Mouse (Mus musculus) lung, postnatal 25 days (tissue): Measurements from ENCODE around the gene Map3k7.

Source experiments
- DNase-seq: peaks from one replicate; pipeline ENCODE4 v3.0.0; 2022; ENCODE audit warnings: low spot score

The Map3k7 gene

GRCm38 (mm10) chr4:31963354-31964193 lies at the start of gene Map3k7:
TSS of gene Map3k7 (plus strand) at chr4:31964097.
- peak; percentile 95 for DNase-seq

- no peak for DNase-seq
Measured at GRCm38 (mm10) chr4:31915114-31915513, 48.8 kb upstream of the Map3k7 start.

- no peak for DNase-seq
Measured at GRCm38 (mm10) chr4:31918717-31919116, 45.2 kb upstream of the Map3k7 start.

DNA sequence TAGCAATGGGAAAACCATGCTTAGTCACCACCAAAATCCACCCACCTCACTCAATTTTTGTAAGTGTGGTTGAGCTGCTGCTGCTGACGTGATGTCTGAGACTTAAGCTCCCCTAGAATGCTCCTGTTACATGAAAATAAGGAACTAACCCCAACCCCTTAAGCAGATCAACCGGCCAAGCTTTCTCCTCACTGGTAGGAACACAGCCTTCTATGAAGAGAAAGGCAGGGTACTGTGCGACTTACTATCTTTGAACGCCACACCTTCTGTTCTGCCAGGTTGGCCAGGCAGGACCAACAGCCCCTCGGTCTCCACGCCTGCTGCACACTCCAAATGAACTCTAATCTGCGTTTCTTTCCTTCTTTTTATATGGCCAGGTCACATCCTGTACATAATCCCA lies 41.7 kb upstream of the Map3k7 start:
- DNase-seq = no peak

GRCm38 (mm10) chr4:31923437-31923836 lies 40.5 kb upstream of the Map3k7 start:
- no peak for DNase-seq

DNA sequence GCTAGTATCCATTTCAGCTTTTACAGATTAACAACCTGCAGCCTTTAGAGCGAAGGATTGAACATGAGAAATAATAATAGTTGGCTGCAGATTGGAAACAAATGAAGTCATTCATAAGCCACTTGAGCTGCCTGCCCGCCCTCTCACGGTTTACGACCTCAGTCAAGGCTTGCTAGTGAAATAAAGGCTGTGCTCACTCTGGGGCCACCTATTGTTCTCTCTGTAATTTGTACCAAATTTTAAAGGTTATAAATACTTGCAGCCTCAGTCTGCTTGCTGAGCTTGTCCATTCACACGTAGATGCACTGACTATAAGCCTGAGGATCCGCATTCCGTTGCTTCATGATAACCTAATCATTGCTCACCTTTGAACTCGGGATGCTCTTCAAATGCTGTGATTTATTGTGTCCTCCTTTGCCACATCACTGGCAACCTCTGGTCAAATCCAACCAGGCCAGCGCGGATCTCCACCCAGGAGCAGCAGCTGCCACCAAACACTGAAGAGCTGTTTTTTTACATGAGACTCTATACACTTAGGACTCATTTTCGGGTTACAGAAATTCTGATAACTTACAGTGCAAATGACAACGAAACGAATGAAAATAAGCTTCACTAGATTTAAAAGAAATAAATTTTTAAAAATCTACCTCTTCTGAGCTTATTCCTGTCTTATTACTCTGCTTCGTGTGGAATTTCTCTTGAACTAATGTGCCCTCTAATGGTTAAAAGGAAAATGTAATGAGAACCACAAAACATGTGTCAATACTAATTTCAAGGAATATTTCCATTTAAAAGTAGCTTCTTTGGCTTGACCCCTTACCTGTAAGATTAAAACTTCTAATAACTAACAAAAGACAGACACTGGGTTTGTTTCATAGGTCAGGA lies 39.4 kb upstream of the Map3k7 start:
- DNase-seq = no peak

- no peak for DNase-seq
Measured at GRCm38 (mm10) chr4:31933171-31933570, 30.7 kb upstream of the Map3k7 start.

DNA sequence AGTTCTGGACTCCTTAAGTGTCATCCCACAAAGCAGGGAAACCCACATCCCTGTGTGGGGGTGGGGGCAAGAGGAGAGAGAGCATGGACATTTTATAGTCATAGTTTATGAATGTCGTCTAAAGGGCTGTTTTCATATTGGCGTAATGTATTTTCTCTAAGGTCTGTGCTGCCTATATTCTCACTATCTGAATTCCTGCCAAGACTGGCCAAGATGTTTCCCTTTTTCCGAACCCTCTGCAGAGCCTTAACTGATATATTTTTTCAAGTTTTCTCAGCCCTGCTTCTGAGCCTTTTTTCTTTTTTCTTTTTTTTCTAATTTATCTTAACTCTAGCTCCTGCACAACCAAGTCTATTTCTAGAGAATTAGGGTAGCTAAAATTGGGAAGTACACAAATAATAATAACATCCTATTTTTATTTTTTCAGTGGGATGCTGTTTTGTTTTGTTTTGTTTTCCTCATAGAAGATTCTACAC lies 28.0 kb upstream of the Map3k7 start:
- DNase-seq = no peak

DNA sequence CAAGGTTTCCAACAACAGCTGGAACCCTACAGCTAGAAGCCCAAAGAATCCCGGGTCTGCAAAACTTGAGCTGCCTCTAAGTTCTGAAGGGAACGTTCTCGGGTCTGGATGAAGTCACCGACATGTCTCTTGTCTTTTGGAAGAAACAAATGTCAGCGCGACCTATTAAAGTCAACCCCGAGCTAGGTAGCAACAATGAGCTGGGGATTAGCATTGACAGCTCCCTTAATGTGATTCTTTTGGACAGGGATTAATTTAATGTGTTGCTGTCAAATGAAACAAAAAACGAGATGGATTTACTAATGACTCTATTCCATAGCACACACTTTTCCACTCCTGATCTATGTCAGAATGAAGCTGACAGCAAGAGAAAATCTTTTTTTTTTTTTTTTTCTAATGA lies 27.5 kb upstream of the Map3k7 start:
- DNase-seq = no peak

DNA sequence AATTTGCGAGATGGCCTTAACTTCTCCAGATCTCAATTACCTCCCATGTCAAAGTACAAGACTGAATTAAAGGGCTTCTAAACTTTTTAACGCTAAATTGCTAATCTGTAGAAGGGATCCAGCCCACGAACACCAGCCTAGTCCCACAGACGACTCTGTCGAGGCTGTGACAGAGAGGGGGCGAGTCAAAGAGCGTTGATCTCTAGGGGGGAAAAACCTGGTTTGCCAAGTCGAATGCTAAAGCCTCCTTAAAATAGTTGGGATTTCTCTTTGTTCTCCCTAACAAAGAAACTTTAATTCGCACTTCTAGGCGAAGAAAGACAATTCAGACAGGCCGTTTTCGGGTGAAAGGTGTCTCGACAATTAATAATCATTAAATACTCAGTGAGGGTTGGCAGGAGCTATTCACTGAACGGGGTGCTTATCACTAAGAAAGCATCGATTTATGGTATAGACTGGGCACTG lies 27.0 kb upstream of the Map3k7 start:
- DNase-seq = no peak

DNA sequence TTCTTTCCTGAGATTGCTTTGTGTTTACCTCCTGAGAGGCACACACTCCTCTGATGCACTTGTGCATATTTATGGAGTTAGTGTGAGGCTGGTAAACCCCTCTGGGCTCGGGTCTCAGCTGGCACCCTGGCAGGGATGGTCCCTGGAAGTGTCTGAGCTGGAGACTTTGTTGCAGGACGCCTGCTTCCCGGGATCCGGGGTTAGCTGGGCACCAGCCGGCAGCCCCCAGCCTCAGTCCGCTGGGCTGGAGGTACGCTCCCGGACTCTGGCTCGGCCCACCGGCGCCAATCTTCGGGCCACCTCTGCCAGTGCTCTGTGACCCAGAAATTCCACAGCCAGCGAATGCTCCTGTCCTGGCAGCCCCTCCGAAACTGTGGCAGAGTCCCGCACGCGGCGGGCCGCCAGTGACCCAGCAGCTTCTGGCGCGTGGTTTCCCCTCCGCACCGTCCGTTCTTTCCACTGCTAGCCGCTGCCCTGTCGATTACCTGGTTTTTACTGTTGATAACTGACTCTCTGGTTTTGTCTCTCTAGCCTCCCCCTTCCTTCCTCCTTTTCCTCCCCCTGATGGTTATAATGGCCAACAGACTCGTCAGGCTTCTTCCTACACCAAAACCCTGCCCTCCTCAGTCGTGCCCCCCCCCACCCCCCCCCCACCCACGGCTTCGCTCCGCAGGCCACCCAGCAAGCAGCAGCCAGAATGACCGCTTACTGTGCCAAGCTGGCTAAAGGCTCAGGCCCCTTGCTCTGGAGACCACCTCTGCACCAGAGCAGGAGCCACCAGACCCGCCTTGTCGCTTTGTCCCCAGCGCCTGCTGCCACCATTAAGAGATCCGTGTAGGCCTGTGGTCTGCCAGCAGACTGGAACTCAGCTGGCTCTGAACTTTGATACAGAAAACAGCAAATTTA lies 26.3 kb upstream of the Map3k7 start:
- no peak for DNase-seq

DNA sequence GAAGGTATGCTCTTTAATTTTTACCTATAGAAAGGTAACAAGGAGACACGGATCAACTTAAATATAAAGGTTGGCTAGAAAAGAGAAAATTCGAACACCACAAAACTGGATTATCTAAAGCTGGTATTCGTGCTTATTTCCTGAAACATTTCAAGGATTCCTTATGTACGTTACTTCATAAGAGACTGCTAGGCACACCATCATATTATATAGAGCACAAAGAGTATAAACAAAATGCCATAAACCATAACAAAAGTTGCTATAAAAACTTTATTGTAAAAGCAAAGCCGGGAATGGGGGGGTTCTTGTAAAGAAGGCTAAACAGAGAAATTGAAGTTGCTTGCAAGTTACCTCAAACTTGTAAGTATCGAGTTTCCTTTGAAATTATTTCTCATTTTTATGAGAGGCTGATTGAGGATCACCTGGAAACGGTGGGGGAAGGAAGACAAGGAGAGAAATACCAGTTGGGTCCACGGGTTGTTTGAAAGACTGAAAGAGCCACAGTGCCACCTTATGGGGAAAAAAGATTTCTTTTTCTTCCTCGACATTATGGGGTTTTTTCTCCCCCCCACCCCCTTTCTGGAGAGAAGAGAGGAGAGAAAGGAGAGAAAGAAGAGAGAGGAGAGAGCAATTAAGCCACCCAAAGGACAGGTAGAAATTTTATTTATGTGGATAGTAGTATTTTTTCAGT lies 25.3 kb upstream of the Map3k7 start:
- DNase-seq = no peak

GRCm38 (mm10) chr4:31941616-31942015 lies 22.3 kb upstream of the Map3k7 start:
- no peak for DNase-seq

DNA sequence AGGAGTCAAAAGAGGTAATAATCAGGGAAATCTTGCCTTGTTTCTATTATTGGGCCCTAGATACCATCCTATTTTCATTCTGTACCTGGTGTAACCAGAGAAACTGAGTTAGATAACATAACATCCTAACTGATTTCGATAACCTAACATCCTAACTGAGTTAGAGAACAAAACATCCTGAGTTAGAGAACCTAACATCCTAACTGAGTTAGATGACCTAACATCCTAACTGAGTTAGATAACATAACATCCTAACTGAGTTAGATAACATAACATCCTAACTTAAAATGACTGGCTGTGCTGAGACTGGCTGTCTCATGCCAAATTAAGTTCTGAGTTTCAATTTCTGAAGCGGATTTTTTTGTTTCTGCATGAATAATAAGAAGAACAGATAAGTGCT lies 20.9 kb upstream of the Map3k7 start:
- no peak for DNase-seq

GRCm38 (mm10) chr4:31964194-31964875 lies 438 bp downstream of the Map3k7 start:
- DNase-seq = no peak

DNA sequence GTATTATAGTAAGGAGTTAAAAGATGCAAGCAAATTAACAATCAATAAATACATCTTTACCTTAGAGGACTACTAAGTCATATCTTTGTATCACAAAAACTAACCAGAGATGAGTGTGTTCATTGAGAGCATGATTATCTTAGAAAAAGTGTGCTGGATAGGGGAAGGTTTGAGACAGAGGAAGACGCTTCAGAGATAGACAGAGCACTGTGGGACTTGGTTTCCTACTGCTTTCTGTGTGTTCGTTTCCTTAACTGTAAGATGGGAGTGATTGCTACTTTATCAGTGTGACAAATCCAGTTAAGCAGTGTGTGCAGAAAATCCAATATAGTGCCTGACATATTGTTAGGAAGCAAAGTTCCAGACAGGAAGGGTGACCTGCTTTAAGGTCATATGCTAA lies 1.3 kb downstream of the Map3k7 start:
- DNase-seq = no peak

GRCm38 (mm10) chr4:31971437-31971836 lies 7.5 kb downstream of the Map3k7 start:
- DNase-seq = no peak

DNA sequence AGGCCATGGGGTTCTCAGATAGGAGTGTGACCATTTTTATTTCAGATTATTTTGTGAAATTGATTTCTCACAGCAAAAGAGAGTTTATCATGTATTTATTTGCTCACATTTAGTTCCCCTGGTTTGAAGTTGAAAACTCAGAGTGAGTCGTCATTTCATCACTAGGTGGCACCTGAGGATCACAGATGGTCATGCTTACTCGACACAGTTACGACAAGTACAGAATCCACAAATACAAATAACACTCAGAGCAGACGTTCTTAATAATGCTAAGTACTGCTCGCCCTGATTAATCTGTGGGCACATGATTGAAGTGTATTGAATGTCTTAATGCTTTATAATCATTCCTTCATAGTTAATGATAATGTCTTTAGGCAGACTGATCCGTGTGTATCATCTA lies 8.3 kb downstream of the Map3k7 start:
- DNase-seq = peak; percentile 10

DNA sequence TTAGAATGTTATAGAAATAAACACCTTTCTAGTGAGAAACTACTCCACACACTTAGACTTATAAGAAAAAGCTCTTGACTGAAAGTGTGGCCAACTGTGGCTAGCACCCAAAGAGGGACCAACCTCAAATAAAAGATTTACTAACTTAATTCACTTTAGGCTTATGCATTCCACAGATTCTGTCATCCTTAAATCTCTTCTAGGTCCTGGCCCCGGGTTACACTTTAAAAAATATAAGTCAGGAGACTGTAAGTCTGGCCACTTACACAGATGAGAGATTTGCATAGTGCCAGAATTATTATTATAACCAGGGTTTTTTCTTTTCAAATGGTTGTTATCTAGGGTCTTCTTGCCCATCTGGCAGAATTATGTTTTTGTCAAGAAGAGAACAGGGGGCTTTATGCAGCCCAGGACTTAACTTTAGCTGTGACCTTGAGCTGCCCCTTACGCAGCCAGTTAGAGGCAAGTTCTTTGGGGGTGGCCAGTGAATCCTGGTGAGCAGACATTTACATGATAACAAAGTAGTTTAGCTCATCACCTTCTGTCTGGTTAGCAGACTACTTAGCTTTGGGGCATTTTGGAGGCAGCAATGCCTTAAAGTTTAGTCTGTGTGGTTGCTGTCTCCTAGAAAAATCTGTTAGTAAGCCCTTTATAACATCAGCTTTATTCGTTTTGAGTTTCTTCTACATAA lies 11.5 kb downstream of the Map3k7 start:
- DNase-seq = no peak

DNA sequence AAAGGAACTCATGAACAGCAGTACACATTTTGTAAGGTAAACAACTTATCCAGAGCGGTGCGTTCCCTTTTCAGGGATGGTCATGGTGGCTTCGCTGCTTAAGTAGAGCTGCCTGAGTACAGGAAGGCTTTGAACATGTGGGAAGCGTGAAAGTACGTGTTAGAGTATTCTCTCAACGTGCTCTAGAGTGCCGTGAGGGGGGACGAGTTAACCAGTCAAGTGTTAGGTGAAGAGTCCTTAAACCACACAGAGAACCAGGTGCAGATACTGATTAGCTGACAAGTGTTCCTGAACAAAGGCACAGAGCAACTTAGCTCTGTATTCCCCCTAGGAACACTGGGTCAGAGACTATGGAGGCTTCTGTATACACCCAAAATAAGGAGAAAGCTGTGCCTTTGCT lies 18.0 kb downstream of the Map3k7 start:
- no peak for DNase-seq
